Mouse (Mus musculus) intestine, embryonic 15.5 days (tissue): ENCODE results near the gene Ppp2ca. TPM values are rescaled to one million over a fixed set of nuclear protein-coding genes. Genes with fewer than 3 reads are reported as not detected.
"Not testable (repeated sequence)": the region's sequence is repeated elsewhere in the genome, so short reads cannot be mapped to it uniquely, and the experiment has no call there.

ENCODE experiments used
- ATAC-seq: fragments of 200-750 bp; cut with Nextera tagmentation; 2 replicates; pipeline ENCODE4 v1.8.0; 2017; ENCODE audit warnings: moderate TSS enrichment, moderate library complexity
- H3K27ac ChIP-seq: fragments of 300-500 bp; sonication (generic); 2 replicates; pipeline ENCODE4 v1.5.1; 2015; ENCODE audit warnings: mild to moderate bottlenecking, inconsistent platforms
- H3K27me3 ChIP-seq: fragments of 300-500 bp; sonication (generic); replicated peaks from 2 replicates; pipeline ENCODE4 v1.6.1; 2015; ENCODE audit warnings: inconsistent platforms
- H3K36me3 ChIP-seq: fragments of 300-500 bp; sonication (generic); 2 replicates; pipeline ENCODE4 v1.6.1; 2015; ENCODE audit warnings: inconsistent platforms
- H3K4me1 ChIP-seq: fragments of 300-500 bp; sonication (generic); replicated peaks from 2 replicates; pipeline ENCODE4 v1.6.1; 2015; ENCODE audit warnings: inconsistent platforms
- H3K4me2 ChIP-seq: fragments of 300-500 bp; sonication (generic); replicated peaks from 2 replicates; pipeline ENCODE4 v1.6.1; 2015; ENCODE audit warnings: mild to moderate bottlenecking, inconsistent platforms
- H3K4me3 ChIP-seq: fragments of 300-500 bp; sonication (generic); replicated peaks from 2 replicates; pipeline ENCODE4 v1.5.1; 2015; ENCODE audit warnings: inconsistent platforms
- H3K9ac ChIP-seq: fragments of 300-500 bp; sonication (generic); 2 replicates; pipeline ENCODE4 v1.6.1; 2015; ENCODE audit warnings: inconsistent platforms
- H3K9me3 ChIP-seq: fragments of 300-500 bp; sonication (generic); 2 replicates; pipeline ENCODE4 v1.6.1; 2016; ENCODE audit warnings: inconsistent platforms
- WGBS: fragments of 180-500 bp; shearing (Covaris S2); methylation state at CpG from one replicate; pipeline ENCODE4 v1.1.7; 2015; 5-methylcytosine and 5-hydroxymethylcytosine counted together
- polyA plus RNA-seq: library from polyadenylated mRNA; unstranded; fragments of >200 nt; fragmentation: Nextera tagmentation; extraction: Ambion mirVana; gene quantifications from 2 replicates; pipeline ENCODE4 v1.2.1, GENCODE M21; 2015

The Ppp2ca gene
- polyA plus RNA-seq, 1 experiment from 2014 or later, result 69.3 TPM

- Histone ChIP-seq H3K27ac (no peak overlapping the region), H3K9ac (no peak overlapping the region), H3K9me3 (no peaks in the 10 kb centered on the region), H3K27me3 (no peaks in the 10 kb centered on the region), H3K4me3 (no peak overlapping the region), H3K4me2 (no peak overlapping the region), H3K4me1 (no peaks in the 10 kb centered on the region), H3K36me3 (peaks cover 36% of the 10 kb centered on the region)
- ATAC-seq, result no peak
- 91% methylated on average over 4 of the region's 4 CpGs for WGBS
These were observed 26.0 kb downstream of the Ppp2ca start for GRCm38 (mm10) chr11:52124468-52124867.

DNA sequence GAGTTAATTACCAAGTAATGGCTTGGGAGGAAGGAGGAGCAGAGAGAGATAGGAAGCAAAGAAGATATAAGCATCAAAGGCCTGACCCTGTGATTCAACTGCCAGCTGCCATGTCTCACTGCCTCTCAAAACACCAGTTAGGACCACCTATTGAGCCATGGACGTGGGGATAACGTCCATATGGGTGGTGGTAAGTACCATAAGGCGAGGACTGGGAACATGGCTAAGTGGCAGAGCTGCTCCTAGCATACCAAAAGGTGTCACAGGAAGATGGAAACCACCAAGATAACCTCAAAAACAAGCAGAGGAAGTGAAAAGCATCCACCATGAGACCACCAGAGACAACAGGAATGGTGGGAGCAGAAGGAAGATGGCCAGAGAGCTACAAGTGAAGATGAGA is 28.7 kb downstream of the Ppp2ca start:
- H3K27ac ChIP-seq, result no peak overlapping the region

DNA sequence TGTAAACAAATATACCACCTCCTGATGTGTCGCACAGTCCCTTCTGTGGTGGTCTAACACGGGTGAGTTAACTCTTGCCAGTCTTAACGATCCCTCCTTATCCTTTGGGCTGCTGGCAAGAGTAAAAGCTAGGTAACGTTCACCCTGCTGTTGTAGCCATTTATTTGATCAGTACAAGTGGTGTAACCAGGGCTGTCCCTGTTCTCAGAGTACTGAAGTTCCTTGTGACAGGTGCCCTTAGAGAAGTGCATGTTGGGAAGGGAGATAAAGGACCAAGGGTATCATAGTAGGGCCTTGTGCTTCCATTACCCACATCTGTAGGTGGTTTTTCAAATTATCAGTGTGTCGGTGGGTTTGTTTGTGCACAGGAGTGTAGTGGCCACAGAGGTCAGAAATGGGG is 29.3 kb downstream of the Ppp2ca start:
- no peak for ATAC-seq
- no peaks in the 10 kb centered on the region for H3K9me3 ChIP-seq
- H3K9ac ChIP-seq, result no peak overlapping the region
- WGBS, result 70% methylated on average over 5 of the region's 5 CpGs
- no peaks in the 10 kb centered on the region for H3K27me3 ChIP-seq
- no peak overlapping the region for H3K4me3 ChIP-seq
- H3K4me2 ChIP-seq, result no peak overlapping the region
- peaks cover 13% of the 10 kb centered on the region for H3K36me3 ChIP-seq
- H3K27ac ChIP-seq, result no peak overlapping the region
- no peaks in the 10 kb centered on the region for H3K4me1 ChIP-seq

More for the DNA sequence above, 28.7 kb downstream of the Ppp2ca start:
- Histone ChIP-seq H3K9ac (no peak overlapping the region), H3K36me3 (peaks cover 17% of the 10 kb centered on the region), H3K4me3 (no peak overlapping the region), H3K4me1 (no peaks in the 10 kb centered on the region), H3K4me2 (no peak overlapping the region), H3K9me3 (no peaks in the 10 kb centered on the region), H3K27me3 (no peaks in the 10 kb centered on the region)
- ATAC-seq, result no peak
- WGBS, result 69% methylated on average over 3 of the region's 3 CpGs

GRCm38 (mm10) chr11:52128316-52129061 is 30.0 kb downstream of the Ppp2ca start:
- no peaks in the 10 kb centered on the region for H3K9me3 ChIP-seq
- H3K4me2 ChIP-seq, result no peak overlapping the region
- H3K4me1 ChIP-seq, result no peaks in the 10 kb centered on the region
- WGBS, result 62% methylated on average over 5 of the region's 5 CpGs
- no peak for ATAC-seq
- H3K4me3 ChIP-seq, result no peak overlapping the region
- H3K27me3 ChIP-seq, result no peaks in the 10 kb centered on the region
- H3K9ac ChIP-seq, result no peak overlapping the region
- H3K27ac ChIP-seq, result no peak overlapping the region
- peaks cover 13% of the 10 kb centered on the region for H3K36me3 ChIP-seq

GRCm38 (mm10) chr11:52129171-52129570 is 30.7 kb downstream of the Ppp2ca start:
- Histone ChIP-seq H3K4me2 (no peak overlapping the region), H3K4me1 (no peaks in the 10 kb centered on the region), H3K4me3 (no peak overlapping the region), H3K9ac (no peak overlapping the region), H3K36me3 (peaks cover 9% of the 10 kb centered on the region), H3K27me3 (no peaks in the 10 kb centered on the region), H3K9me3 (no peaks in the 10 kb centered on the region), H3K27ac (no peak overlapping the region)
- no peak for ATAC-seq
- WGBS, result 28% methylated on average over 3 of the region's 3 CpGs

GRCm38 (mm10) chr11:52129621-52130450 is 31.4 kb downstream of the Ppp2ca start:
- no peaks in the 10 kb centered on the region for H3K4me1 ChIP-seq
- H3K9ac ChIP-seq, result no peak overlapping the region
- H3K27me3 ChIP-seq, result no peaks in the 10 kb centered on the region
- H3K27ac ChIP-seq, result no peak overlapping the region
- H3K4me2 ChIP-seq, result no peak overlapping the region
- ATAC-seq, result no peak
- no peaks in the 10 kb centered on the region for H3K9me3 ChIP-seq
- H3K4me3 ChIP-seq, result no peak overlapping the region
- 74% methylated on average over 10 of the region's 10 CpGs for WGBS
- H3K36me3 ChIP-seq, result peaks cover 4% of the 10 kb centered on the region

- Histone ChIP-seq H3K27ac (no peak overlapping the region), H3K4me3 (no peak overlapping the region), H3K4me2 (no peak overlapping the region), H3K36me3 (peaks cover 4% of the 10 kb centered on the region; the same call in 1 of the 2 replicates), H3K9ac (no peak overlapping the region), H3K9me3 (no peaks in the 10 kb centered on the region), H3K27me3 (no peaks in the 10 kb centered on the region), H3K4me1 (no peaks in the 10 kb centered on the region)
- no peak for ATAC-seq
- 82% methylated on average over 7 of the region's 7 CpGs for WGBS
These were observed 32.1 kb downstream of the Ppp2ca start for GRCm38 (mm10) chr11:52130451-52131068.

GRCm38 (mm10) chr11:52143675-52144074 is 45.2 kb downstream of the Ppp2ca start:
- H3K4me1 ChIP-seq, H3K9ac ChIP-seq, H3K9me3 ChIP-seq, H3K4me2 ChIP-seq, H3K27ac ChIP-seq, H3K36me3 ChIP-seq, H3K27me3 ChIP-seq, H3K4me3 ChIP-seq: not testable (repeated sequence)
- 25% methylated on average over 4 of the region's 4 CpGs for WGBS
- ATAC-seq, result 0 out of 2 replicates have a peak, but pooled peaks have one; percentile 73

- H3K9me3 ChIP-seq, H3K4me1 ChIP-seq, H3K27ac ChIP-seq, H3K27me3 ChIP-seq, H3K4me2 ChIP-seq, H3K36me3 ChIP-seq, ATAC-seq, H3K4me3 ChIP-seq, H3K9ac ChIP-seq: not testable (repeated sequence)
- 75% methylated on average over 1 of the region's 1 CpGs for WGBS
These were observed 46.9 kb downstream of the Ppp2ca start, which contains the start of gene Olfr1373 for GRCm38 (mm10) chr11:52145428-52145827. Olfr1373 (minus strand) TSS chr11:52145528.

DNA sequence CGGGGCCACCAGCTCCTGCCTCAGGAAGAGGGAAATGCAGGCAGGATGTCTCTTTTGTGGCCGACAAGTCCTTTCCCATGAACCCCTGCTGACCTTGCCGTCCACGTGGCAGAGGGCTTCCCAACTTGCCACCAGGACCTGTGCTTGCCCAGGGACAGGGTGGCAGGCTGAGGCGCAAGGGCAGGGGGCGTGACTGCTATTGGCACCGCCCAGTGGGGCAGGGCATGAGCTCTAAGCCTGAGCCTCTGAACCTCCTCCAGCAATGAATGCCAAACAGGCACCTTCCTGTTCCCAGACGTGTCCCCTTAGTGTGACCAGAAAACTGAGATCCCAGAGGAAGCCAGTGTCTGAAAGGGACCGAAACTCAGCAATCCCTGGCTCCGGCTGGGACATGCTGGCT is 65.4 kb downstream of the Ppp2ca start:
- Histone ChIP-seq H3K36me3 (no peaks in the 10 kb centered on the region), H3K27ac (no peak overlapping the region)

DNA sequence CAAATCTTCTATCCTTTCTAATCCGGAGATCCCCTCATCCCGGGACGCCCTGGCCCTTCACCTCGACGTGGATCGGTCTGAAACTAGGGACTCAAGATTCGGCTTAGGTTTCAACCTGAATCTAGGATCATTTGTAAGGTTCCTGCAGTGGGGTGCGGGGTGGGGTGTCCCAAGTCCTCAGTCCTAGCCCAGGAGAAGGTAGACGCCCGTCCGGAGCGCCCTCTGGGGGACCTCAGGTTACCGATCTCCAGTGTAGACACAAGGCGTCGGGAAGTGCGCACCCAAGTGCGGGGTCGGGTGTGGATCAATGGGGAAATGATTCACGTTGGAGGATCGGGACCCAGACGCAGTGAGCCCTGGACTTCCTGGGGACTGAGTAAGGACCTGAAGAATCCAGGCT is 68.6 kb downstream of the Ppp2ca start:
- H3K9me3 ChIP-seq, result no peaks in the 10 kb centered on the region
- WGBS, result under 1% methylated on average over 21 of the region's 21 CpGs
- H3K36me3 ChIP-seq, result no peaks in the 10 kb centered on the region
- H3K27ac ChIP-seq, result no peak overlapping the region
- H3K9ac ChIP-seq, result no peak overlapping the region
- peak overlapping the region; percentile 51; the same call in 1 of the 2 replicates for H3K4me3 ChIP-seq
- ATAC-seq, result no peak
- peaks cover 14% of the 10 kb centered on the region for H3K27me3 ChIP-seq
- 0 out of 2 replicates have a peak, but pooled peaks cover 4% of the 10 kb centered on the region for H3K4me1 ChIP-seq
- H3K4me2 ChIP-seq, result peak overlapping the region; percentile 92

More for the DNA sequence above, 65.4 kb downstream of the Ppp2ca start:
- no peak overlapping the region for H3K4me3 ChIP-seq
- no peak overlapping the region for H3K4me2 ChIP-seq
- H3K9ac ChIP-seq, result no peak overlapping the region
- ATAC-seq, result no peak
- H3K4me1 ChIP-seq, result 0 out of 2 replicates have a peak, but pooled peaks cover 4% of the 10 kb centered on the region
- peaks cover 14% of the 10 kb centered on the region for H3K27me3 ChIP-seq
- 28% methylated on average over 10 of the region's 10 CpGs for WGBS
- H3K9me3 ChIP-seq, result no peaks in the 10 kb centered on the region

- not testable (repeated sequence) for H3K36me3 ChIP-seq, H3K4me1 ChIP-seq, H3K27ac ChIP-seq, H3K9me3 ChIP-seq
- Histone ChIP-seq H3K4me2 (peak overlapping the region; percentile 92), H3K4me3 (peak overlapping the region; percentile 51), H3K9ac (peak overlapping the region; percentile 50), H3K27me3 (peaks cover 14% of the 10 kb centered on the region)
- WGBS, result under 1% methylated on average over 35 of the region's 42 CpGs
- ATAC-seq, result peak; percentile 94
These were observed 69.4 kb downstream of the Ppp2ca start for GRCm38 (mm10) chr11:52167901-52168302.
